Mouse (Mus musculus) embryo, embryonic 11.5 days (tissue): ENCODE measurements around the gene Uckl1.

ENCODE experiments used
- DNase-seq: peaks from one replicate; pipeline ENCODE4 v3.0.0-alpha.2; 2012; ENCODE audit warnings: low read depth, low spot score

The Uckl1 gene

DNA sequence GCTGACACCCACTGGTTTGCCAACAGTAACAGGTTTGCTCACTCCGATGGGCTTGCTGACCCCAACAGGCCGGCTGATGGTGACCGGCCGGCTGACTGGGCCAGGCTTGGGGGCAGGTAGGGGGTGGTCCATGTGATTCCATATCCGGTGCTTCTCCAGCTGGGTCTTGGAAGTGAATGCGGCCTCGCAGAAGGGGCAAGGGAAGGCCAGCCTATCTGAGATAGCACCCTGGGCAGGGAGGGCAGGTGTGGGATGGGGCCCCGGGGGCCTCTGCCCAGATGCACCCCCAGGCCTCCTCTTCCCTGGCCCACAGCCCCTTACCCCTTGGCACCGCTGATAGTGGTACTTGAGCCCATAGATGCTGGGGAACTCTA, 5.0 kb upstream of the Uckl1 start:
- no peak for DNase-seq

DNA sequence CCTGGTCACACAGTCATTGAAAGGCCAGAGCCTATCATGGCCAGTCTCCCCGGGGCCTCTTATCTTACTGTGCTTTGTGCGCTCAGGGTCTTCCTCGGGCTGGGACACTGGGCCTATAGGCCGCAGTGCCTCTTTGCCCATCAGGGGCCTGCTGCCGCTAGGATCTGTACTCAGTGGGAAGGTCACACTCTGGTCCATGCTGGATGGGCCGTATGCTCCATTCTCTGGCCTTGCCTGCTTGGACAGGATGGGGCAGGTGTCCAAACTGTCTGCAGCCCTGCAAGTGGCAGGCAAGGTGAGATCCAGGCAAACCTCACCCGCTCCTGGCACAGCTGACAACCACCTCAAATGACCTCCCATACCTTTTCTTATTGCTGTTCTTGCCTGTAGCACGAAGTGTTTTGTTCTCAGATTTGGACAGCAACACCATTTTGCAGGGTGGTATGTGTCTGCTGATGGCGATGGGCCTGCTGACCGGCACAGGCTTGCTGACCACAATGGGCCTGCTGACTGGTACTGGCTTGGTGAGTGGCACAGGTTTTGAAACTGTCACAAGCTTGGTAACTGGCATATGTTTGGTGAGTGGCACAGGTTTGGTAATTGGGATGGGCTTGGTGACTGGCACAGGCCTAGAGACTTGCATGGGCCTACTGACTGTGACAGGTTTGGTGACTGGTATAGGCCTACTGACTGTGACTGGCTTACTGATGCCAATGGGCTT, 4.5 kb upstream of the Uckl1 start:
- DNase-seq = no peak

DNA sequence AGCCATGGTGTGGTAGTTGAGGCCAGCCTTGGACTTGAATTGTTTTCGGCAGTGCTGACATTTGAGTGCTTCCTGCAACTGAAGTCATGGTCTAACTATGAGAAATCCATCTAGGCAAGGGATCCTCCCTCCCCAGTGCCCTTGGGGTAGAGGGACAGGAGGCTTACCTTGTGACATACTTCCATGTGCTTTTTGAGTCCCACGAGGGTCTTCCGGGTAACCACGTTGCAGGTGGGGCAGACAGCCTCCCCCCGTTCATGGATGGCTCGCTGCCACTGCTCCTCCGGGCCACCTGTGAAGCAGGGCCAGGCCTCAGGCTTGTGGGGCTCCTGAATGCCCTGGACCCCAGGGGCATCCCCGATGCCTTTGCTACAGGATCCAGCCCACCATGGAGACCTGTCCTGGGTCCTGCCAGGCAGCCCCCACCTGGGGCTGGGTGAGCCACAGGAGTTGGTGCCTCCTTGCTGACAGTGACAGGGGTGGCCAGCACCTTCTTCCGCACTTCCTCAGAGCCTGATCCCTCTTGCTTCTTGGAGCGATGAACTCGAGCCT, 3.6 kb upstream of the Uckl1 start:
- no peak for DNase-seq

DNA sequence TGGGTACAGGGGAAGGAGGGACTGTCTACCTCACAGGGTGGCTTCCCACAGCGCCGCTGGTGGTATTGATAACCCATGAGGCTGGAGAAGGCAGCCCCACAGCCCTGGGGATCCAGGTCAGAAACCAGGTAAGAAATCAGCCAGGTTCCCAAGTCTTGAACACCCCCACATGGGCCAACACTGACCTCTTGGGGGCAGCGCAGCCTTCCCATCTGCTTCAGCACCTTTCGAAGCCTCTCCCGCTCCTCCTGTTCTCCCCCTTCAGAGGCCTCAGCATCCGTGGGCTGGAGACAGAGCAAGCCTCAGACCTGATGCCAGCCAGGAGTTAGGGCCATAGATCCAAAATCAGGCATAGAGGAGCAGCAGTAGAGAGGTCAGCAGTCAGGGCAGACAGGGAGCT, 3.1 kb upstream of the Uckl1 start:
- DNase-seq = no peak

DNA sequence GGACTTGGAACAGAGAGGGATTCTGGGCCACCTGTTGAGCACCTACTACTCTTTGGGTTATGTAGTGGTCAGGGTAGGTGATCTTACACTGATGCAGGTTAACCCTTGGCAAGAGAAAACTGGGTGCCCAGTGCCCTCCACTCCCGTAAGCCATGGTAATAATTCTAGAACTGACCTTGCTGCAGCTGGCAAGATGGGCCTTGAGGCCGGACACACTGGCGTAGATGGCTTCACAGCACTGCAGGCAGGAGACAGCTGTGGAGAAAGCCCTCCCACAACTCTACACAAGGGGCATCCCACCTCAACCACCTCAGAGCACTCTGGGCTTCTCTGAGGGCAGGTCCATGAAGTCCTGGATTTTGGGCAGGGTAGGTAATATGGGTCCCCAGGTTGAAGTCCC, 1.4 kb upstream of the Uckl1 start:
- DNase-seq = no peak

DNA sequence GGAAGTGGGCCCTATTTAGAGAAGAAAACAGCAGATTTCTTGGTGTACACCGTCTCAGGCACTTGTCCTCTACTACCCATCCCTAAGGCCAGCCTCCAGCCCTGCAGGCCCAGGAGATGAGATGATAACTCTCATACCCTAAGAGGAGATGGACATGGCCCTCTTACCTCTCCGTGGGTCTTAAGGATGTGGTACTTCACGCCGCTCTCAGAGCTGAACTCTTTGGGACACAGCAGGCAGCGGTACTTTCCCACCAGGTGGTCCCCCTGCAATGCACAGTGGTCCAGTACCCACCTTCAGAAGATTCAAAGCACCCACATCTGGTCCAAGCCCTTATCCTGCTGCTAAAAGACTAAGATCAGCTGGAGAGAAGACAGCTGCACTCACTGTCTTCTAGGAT, 814 bp upstream of the Uckl1 start:
- DNase-seq = no peak

DNA sequence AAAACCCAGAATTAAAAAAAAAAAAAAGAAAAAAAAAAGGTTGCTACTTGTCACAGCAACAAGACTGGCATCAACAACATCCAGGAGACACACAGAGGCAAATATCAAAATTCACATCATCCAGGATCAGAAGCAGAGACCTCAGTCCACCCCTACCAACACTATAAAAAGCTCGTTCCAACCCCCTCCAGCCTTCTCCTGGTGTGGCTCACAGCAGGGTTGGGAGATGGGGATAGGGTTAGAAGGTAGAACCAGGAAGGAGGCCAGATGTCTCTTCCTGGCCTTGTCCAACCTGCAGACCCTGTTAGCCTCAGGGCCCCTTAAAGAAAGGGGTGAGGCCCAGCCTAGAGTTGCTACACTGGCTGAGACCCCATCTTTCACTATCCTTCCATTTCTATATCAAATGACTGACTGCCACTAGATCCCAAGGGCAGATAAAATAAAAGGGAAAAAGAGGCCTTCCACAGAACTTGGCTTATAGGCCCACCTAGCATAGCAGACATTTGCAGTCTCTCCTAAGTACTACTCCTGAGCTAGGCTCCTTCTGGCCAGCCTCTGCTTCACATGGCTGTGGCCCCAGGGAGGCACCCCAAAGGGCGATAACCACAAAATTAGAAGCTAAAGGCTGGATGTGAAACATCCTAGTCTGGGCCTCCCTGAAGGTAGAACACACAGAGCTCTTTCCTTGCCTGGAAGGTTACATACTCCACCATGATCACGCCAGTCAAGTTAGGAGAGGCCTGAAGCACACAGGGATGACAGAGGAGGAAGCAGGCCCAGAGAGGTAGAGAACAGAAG, 1.0 kb downstream of the Uckl1 start:
- DNase-seq = no peak

DNA sequence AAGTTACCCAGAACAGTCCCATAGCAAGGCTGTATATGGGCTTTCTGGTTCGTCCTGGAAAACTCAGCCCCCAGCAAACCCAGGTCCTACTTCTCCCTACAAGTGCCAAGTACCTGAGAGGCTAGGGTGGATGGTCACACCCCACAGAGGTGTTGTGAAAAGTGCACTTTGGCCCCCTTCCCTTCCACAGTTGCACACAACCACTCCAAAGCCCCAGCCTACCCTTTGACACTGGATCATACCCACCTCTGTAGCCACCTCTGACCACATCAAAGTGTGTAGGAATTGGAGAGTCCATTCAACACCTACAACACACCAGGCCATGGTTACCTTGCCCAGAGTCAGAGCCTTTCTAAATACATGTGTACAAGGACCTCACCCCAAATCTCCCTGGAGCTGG, 1.8 kb downstream of the Uckl1 start:
- DNase-seq = no peak

DNA sequence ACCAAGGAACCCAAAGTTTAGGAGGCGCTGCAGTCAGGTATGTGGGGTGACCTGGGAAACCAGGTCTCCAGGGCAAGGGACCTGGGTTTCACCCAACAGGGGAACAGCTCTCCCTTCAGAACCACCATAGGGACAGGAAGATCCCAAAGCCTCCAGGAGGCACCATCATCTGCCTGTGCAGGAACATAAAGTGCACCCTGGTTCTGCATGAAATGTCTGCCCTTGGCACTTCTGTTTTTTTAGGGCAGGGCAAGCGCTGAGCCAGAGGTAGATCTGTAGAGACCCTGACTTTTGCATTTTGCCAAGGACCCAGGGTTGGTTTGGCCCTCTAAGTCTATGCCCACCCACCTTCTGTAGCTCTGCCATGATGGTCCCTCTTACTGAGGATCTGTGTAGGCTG, 2.3 kb downstream of the Uckl1 start:
- no peak for DNase-seq

DNA sequence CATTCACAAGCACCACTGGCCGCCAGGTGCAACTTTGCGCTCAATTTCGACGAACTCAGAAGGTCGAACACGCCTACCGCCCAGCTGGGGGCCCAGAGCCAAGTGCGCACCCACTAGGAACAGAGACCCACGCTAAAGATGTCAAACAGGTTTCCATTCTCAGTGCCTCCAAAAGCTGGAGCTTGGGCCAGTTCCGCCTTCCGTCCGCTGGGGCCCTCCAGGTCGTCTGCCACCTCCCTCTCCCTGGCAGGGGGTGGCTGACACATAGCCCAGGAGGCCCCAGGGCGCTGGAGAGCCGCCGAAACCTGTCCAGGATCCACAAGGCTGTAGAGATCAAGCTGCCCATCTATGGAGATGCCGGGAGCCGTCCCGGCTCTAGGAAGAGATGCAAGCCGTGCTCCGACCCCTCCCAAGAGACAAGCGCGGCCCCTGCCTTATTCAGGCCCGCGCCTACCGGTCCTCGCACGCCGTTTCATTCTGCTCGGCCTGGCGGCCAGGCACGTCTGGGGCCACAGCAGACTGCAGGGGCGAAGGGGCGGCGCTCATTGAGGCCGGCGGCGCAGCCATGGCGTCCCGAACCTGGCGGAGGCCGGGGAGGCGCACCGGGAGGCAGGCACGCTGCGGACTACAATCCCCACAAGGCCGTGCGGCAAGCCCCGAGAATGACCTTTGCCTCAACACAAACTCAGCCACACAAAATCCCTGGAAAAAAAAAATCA, 3.1 kb downstream of the Uckl1 start:
- peak; percentile 71 for DNase-seq

DNA sequence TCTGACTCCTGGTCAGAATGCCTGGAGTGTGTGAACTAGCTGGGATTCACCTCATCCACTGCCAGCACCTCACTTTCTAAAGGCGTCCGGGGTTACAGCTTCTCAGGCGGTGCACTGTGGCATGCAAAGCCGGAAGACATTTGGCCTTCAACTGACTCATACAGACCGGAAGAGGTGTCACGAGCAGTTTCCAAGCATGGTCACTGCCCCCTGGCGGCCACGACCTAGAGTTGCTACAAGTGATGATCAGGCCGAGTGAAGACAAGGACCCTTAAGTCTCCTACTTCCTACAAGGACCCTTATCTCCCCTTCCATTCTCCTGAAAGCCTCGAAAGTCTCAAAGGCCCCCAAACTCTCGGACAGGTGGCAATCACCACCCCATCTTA, 3.7 kb downstream of the Uckl1 start:
- peak; percentile 84 for DNase-seq

DNA sequence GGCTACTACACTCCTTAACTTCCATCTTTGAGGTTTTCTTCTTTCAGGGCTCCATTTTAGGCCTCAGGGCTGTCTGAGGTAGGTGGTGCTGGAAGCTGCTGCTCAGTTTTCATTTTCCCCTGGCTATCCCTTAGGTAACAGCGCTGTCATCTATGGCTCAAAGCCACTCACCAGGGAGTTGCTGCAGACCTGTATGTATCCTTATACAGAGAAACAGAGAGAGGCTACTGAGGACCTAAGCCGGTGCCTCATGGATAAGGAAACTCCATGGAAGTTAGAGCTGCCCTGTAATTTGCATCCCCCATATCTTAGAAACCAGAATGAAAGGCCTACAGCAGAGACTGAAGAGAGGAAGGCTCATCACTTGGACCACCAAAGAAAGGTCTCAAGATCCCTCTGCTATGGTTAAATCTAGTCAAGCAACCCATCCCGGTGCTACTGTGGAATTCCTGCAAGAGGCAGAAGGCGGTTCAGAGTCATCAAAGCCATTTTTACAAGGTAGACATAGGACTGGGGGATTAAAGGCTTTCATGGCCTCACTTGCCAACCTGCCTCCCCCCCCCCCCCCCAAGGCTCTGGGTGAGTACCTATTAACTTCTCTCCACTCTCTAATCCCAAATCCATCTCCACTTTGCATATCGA, 4.4 kb downstream of the Uckl1 start:
- DNase-seq = no peak

DNA sequence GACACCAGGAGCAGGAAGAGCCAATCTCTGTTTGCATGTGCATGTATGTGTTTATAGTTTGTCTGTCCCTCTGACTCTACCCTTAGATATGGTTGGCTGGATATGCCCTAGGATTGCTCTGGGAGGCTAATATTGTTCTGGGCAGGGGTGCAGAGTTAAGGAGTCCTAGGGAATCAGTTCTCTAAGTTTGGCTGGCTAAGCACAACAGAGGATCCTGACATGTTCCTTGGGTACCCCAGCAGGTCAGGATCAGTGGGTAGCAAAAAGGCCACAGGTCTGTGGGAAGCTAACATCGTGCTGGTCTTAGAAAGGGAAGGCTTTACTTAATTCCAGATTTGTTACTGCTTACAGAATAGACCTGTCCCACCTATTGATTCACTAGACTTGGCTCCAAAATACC, 5.0 kb downstream of the Uckl1 start:
- DNase-seq = no peak

DNA sequence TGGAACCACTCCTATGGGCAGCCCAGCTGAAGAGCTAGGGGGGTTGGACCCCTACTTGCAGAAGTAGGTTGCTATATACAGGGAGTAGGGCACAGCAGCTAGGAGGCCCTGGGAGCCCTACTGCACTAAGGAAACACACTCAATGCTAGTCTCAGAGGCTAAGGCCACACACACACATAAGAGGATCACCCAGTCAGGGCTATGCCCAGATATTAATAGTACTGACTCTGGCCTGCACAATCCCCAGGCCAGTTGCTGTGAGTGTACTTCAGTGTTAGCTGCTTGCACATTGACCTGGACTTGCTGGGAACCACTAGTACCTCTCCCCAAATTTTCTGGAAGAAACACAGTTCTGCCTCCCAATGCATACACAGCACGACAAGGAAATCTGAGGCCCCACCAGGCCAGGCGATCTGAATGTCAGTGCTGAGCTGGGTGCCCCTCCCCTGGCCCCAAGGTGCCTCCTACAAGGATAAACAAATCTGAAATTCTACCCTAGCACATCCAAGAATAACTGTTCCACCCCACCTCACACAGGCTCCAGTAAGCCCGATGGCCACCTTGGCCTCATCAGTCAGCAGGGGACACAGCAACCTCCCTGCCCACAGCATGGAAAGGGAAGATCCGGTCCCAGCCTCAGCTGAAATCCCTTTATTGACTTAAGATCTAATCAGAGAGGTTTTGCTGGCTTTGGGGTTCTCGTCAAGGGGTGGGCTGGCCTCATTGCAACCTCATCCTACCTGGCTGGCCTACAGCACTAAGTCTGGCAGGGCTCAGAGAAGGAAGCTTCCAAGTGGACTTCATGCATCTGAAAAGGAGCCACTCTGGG, 5.7 kb downstream of the Uckl1 start:
- no peak for DNase-seq

DNA sequence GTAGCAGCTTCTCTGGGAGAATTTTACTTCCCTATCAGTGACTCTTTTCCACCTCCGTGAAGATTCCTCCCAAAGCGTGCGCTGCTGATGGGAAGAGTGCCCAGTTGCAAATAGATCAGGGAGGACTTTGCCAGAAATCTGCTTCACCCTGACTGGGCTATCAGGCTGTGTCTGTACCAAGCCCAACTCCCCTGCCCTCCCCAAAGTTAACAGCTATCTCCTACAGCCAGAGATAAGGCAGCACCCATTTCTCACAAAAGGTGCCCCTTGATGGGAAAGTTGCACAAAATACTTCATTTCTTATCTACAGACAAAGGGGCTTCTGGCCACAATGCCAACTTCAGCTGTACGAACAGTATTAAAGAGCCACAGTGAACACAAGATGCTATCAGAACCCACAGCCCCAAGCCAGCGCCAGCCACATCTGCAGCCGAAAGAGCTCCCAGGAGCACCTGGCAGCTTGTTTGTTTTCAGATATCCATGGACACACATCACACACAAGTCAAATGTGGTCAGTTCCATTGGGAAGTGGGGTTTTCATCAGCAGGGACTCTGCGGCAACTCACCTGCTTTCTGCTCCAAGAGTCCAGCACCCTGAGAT, 6.6 kb downstream of the Uckl1 start:
- DNase-seq = no peak

DNA sequence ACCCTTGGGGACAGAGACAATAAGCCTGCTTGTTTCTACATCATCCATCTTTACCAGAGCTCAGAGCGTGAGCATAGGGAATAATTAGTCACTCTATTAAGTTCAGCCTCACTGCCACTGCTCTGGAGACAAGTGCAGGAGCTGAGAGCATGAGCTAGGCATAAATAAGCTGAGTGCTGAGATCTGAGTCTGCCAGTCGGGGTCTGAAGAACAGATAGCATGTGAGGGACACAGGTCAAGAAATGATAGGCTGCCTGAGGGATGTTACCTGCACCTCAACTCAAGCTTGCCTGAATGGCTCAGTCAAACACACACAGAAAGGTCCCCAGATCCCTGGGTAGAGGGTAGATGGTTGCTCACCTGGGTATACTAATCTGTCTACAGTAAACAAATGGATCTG, 7.6 kb downstream of the Uckl1 start:
- DNase-seq = no peak

DNA sequence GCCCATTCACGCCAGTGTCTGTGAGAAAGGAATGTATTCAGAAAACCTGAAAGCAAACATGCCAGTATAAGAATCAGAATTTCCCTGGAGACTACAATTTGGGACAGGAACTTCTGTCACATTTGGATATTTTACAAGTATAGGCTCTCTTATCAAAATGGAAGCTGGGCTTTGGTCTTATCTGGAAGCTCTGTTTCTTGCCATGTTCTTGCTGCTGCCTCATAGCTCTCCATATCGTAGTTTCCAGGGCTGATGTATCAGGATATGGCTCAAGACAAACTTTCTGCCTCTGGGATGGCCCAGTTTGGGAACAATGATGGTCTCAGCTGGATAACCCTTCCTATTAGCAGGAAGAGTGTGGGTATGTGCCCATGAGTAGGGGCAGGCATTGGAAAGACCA, 8.1 kb downstream of the Uckl1 start:
- no peak for DNase-seq

DNA sequence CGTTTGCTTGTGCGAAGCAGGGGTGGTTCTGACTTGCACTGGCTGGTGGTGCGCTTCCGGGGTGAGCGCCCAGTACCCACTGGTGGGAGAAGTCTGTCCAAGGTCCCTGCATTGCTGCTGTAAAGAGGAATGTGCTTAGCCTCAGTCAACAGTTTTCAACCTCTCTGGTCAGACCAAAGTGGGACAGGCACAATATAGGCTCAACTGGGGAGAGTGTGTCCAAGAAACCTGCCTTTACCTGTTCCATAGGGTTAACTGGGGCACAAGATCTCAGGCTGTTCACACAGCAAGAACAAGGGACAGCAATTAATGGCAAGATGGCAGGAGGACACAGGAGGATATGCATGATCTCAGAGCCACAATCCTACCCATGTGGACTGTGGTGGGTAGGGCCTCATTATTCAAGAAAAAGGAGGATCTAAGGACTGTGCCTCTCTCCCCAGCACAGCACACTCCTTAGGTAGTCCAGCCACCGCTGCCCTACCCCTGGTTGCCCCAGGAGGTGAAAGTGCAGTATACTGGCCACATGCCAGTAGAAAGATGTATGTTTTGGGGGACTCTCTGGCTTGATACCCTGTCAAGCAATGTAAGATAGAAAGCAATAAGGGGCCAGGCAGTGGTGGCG, 9.7 kb downstream of the Uckl1 start:
- no peak for DNase-seq

DNA sequence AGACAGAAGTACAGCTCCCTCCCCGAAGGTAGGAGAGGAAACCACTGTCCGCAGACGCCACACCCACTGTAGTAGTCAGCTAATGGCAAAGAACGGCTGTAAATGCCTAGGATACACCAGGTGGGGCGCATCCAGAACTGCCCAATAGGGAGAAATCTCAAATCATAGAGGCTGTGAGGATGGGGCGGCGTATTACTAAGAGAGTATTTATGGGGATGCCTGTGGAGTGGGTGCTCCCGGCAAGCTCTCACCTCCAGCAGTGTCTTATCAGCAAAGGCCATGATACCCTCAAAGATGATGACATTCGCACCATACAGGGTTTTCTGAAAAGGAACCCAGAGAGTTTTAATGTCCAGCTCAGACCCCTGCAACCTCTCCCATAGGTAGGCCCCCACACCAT, 10.7 kb downstream of the Uckl1 start:
- no peak for DNase-seq
